Mouse (Mus musculus) monocyte, adult 59 days (primary cell): ENCODE measurements around the gene Cenpf. TPM values are rescaled to one million over a fixed set of nuclear protein-coding genes. Genes with fewer than 3 reads are reported as not detected.

ENCODE experiments used
- total RNA-seq, 2 experiments: library from RNA; stranded (reverse); gene quantifications; one replicate each; pipeline ENCODE4 v1.2.4; 2023

Gene Cenpf
- total RNA-seq, result under 1 TPM; 0.73 to 0.82 TPM

DNA sequence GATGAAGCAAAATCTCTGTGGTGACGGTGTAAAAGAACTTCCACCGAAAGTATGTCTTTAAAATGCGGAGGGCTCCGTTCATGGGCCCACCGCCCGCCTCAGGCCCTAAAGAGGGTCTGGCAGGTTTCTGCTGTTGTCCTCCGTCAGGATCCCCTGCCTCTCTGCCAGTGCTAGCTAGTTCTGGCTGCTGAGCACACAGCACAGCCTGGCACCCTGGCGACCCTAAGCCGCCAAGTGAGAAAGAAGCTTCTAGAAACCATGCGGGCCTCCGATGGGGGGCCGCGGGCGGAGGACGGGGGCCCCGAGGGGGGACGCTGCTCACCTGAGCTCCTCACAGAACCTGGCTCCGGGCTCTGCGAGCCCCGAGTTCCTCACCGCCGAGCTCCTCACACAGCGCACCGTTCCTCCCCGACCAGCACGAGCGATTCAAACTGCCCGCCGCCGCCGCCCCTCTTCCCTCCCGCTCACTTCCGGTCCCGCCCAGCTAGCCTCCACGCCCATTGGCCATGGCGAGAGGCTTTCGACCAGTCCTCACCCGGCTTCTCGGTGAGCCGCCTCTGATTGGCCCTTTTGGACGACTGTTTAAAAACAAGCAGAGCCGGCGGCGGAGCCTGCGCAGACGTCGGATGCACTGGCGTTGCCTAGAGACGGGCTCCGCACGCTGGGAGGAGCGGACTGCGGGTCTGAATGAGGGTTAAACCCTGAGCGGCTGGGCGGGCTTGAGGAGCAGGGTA is at the start of gene Cenpf:
TSS of gene Cenpf (minus strand) at position 433 of the 734 bp plus-strand sequence.

GRCm38 (mm10) chr1:189727884-189728783 is 40.2 kb upstream of the Cenpf start, which contains the start of gene Ptpn14:
Gene Ptpn14, plus strand, starts transcription at chr1:189728268.

Other genes starting within 250 kb of the Cenpf start
- gene Ptpn14, start 40.2 kb upstream of the Cenpf start, total RNA-seq, result under 1 TPM in 1 of 2 experiments, not detected in 1; 0.97 TPM
- gene Smyd2, start 234.3 kb upstream of the Cenpf start, total RNA-seq, result 1 to 10 TPM; 3.5 to 6.1 TPM